Mouse (Mus musculus): ENCODE results near the gene Mesp2. TPM values are rescaled to one million over a fixed set of nuclear protein-coding genes. Genes with fewer than 3 reads are reported as not detected.
"Not testable (repeated sequence)": the region's sequence is repeated elsewhere in the genome, so short reads cannot be mapped to it uniquely, and the experiment has no call there.

The Mesp2 gene
- polyA plus RNA-seq, 1 experiment = 7.6 TPM

DNA sequence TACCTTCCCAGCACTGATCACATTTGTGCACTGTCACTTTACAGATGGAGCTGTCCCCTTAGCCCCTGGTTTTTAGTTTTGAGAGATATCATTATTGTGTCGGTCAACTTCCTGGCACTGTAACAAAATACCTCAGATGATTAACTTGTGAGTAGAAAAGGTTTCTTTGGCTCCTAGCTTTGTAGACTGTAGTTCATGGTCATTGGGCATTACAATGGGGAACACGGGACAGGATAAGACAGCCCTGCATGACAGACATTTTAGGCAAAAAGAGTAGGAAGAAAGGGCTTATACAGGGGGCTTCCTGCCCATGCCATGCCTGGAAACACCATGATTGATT is 28.0 kb upstream of the Mesp2 start:
- Histone ChIP-seq H3K4me3 (replicated peaks; ENCODE audit: extremely low read depth, low read depth, low read length) (no peak overlapping the region), H3K4me1 (ENCODE audit: control insufficient read depth, insufficient read depth, low read length) (no peaks in the 10 kb centered on the region)
- no peak for TF ChIP-seq CTCF (IDR thresholded peaks at IDR 0.05; ENCODE audit: insufficient read depth, low read length)
- TF ChIP-seq POLR2A (IDR thresholded peaks at IDR 0.05; ENCODE audit: borderline replicate concordance, extremely low read depth, low read depth, low read length) = no peak
- 71% methylated on average over 2 of the region's 2 CpGs for WGBS
- no peak for DNase-seq

DNA sequence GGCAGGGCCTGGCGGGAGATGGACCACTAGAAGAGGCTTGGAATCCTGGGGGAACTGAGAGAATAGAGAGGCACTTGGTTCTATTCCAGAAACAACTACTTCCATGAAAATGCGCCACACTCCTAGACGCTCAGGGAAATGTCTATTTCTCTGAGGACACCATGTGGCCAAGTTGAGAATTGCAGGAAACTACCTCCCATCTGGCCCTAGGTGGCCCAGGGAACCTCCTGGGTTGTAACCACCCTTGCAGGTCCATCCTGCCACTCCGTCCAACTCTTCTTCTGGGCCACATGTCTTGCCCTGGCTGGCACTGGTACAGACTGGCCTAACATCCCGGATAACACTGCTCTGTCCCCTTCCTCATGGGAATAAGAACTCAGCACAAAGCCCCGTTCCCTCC is 24.2 kb upstream of the Mesp2 start:
- TF ChIP-seq POLR2A (IDR thresholded peaks at IDR 0.05; ENCODE audit: borderline replicate concordance, extremely low read depth, low read depth, low read length) = no peak
- peak; percentile 65 for TF ChIP-seq CTCF (IDR thresholded peaks at IDR 0.05; ENCODE audit: insufficient read depth, low read length)
- 22% methylated on average over 6 of the region's 6 CpGs for WGBS
- Histone ChIP-seq H3K4me3 (replicated peaks; ENCODE audit: extremely low read depth, low read depth, low read length) (no peak overlapping the region), H3K4me1 (ENCODE audit: control insufficient read depth, insufficient read depth, low read length) (no peaks in the 10 kb centered on the region)
- peak; percentile 65 for DNase-seq

DNA sequence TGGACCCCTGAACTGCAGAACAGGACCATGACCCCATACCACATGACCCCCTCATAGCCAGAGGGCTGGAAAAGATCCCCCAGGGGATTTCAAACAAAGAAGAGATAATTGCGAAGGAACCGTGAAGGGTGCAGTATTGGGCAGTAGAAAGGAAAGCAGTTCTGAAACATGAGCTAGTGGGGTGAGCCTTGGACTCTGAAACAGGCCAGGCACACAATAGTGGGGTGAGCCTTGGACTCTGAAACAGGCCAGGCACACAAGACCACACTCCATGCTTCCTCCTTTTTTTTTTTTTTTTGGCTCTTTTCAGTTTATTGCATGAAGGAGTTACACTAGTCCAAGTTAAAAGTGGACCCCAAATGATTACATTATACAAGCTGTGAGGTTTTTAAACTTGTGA is 20.7 kb upstream of the Mesp2 start:
- not testable (repeated sequence) for H3K4me1 ChIP-seq (ENCODE audit: control insufficient read depth, insufficient read depth, low read length); DNase-seq; H3K4me3 ChIP-seq (replicated peaks; ENCODE audit: extremely low read depth, low read depth, low read length)
- 59% methylated on average over 2 of the region's 2 CpGs for WGBS

DNA sequence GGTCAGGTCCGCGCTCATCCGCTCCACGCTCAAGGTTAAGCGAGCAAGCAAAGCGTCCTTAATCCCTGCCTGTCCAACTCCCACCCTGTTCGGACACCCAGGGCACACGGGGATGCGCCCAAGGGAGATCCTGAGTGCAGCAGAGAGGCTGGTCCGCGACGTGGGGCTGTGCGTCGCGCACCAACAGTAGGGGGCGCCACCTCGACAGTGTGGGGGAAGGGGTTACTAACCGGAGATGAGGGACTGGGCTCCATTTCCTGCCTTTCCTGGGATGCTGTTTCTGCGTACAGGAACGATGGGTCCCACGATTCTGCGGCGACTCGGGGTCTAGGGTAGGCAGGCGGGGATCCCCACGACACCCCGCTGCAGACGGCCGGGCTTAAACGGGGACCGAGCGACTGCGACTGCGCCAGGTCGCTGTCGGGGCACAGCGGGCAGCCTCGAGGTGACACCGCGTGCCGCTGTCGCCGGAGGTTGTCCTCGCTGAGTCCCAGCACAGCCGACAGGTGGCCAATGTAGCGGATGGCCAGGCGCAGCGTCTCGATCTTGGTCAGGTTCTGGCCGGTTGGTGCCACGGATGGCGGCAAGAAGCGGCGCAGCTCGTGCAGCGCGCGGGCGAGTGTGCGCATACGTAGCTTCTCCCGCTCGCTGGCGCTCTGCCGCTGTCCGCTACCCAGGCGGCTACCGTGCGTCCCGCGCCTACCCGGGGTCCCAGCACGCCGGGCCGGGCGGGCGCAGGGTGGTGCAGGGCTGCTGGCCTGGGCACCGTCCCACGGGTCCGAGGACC is 17.7 kb upstream of the Mesp2 start:
- DNase-seq = peak; percentile 53
- Histone ChIP-seq H3K4me1 (ENCODE audit: control insufficient read depth, insufficient read depth, low read length) (peaks cover 3% of the 10 kb centered on the region; the same call in 1 of the 2 replicates), H3K4me3 (replicated peaks; ENCODE audit: extremely low read depth, low read depth, low read length) (peak overlapping the region; percentile 4)
- TF ChIP-seq POLR2A (IDR thresholded peaks at IDR 0.05; ENCODE audit: borderline replicate concordance, extremely low read depth, low read depth, low read length) (no peak), CTCF (IDR thresholded peaks at IDR 0.05; ENCODE audit: insufficient read depth, low read length) (peak; percentile 49)
- WGBS = 3% methylated on average over 80 of the region's 80 CpGs

DNA sequence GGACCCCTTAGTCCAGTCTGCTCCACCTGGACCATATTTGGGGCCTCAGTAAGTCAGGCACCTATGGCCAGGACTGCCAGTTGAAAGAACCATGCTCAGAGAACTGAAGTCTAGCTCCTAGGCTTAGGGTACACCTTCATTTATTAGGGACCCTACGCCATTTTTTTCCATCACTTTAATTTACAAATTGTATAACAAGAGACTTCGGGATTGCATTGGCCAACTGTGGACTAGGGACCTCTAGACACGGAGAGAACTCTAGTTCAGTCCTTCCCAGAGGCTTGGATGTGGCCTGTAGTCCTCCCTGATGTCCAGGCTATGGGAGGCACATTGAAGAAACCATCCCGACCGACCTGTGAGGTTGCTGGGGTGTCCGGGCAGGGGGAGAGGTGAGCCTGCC is 16.8 kb upstream of the Mesp2 start, which contains the start of gene Mesp1:
Gene Mesp1, minus strand, starts transcription at position 101 of the 400 bp plus-strand sequence.
- Histone ChIP-seq H3K4me1 (ENCODE audit: control insufficient read depth, insufficient read depth, low read length) (peaks cover 3% of the 10 kb centered on the region; the same call in 1 of the 2 replicates), H3K4me3 (replicated peaks; ENCODE audit: extremely low read depth, low read depth, low read length) (peak within 1 kb of the TSS; percentile 4)
- no peak for DNase-seq
- TF ChIP-seq POLR2A (IDR thresholded peaks at IDR 0.05; ENCODE audit: borderline replicate concordance, extremely low read depth, low read depth, low read length) (no peak), CTCF (IDR thresholded peaks at IDR 0.05; ENCODE audit: insufficient read depth, low read length) (no peak)
- WGBS = 81% methylated on average over 6 of the region's 6 CpGs

DNA sequence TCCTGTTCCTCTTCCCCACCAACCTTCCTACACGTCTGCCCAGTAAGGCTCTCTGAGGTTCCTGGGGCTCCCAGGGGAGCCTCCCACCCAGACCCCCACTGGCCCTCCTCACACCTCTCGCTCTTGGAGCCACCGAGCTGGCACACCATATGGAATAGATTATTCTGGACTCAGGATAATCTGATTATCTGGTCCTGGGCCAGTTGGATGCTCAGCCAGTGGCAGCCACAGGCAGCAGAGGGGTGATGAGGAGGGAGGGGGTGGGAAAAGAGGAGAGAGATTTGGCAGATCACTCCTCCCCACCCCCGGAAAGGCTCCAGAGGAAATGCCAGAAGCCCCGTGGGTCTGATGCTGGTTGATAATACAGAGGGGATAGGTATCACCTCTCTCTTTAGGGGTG is 11.9 kb upstream of the Mesp2 start:
- TF ChIP-seq CTCF (IDR thresholded peaks at IDR 0.05; ENCODE audit: insufficient read depth, low read length) (no peak), POLR2A (IDR thresholded peaks at IDR 0.05; ENCODE audit: borderline replicate concordance, extremely low read depth, low read depth, low read length) (no peak)
- 20% methylated on average over 5 of the region's 5 CpGs for WGBS
- Histone ChIP-seq H3K4me3 (replicated peaks; ENCODE audit: extremely low read depth, low read depth, low read length) (no peak overlapping the region), H3K4me1 (ENCODE audit: control insufficient read depth, insufficient read depth, low read length) (no peaks in the 10 kb centered on the region)
- DNase-seq = no peak

DNA sequence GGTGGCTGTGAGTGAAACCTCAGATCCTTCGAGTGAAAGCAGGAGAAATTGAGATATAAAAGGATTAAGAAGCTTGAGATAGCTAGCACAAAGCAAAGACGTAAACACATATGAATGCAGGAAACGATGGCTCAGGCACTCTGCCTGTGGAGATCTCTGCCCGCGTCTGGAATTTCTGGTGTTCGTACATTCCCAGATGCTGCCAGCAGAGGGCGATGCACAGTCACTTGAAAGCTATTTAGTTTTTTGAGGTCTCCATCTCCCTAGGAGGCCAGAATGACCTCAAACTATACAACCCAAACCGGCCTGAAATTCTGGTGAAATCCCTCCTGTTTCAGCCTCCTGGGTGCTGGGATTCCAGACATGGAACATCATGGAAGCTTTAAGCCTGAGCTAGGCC is 11.5 kb upstream of the Mesp2 start:
- H3K4me1 ChIP-seq (ENCODE audit: control insufficient read depth, insufficient read depth, low read length) = no peaks in the 10 kb centered on the region
- peak; percentile 82 for DNase-seq
- under 1% methylated on average over 8 of the region's 8 CpGs for WGBS
- no peak overlapping the region for H3K4me3 ChIP-seq (replicated peaks; ENCODE audit: extremely low read depth, low read depth, low read length)
- peak; percentile 81 for TF ChIP-seq CTCF (IDR thresholded peaks at IDR 0.05; ENCODE audit: insufficient read depth, low read length)
- TF ChIP-seq POLR2A (IDR thresholded peaks at IDR 0.05; ENCODE audit: borderline replicate concordance, extremely low read depth, low read depth, low read length) = no peak

DNA sequence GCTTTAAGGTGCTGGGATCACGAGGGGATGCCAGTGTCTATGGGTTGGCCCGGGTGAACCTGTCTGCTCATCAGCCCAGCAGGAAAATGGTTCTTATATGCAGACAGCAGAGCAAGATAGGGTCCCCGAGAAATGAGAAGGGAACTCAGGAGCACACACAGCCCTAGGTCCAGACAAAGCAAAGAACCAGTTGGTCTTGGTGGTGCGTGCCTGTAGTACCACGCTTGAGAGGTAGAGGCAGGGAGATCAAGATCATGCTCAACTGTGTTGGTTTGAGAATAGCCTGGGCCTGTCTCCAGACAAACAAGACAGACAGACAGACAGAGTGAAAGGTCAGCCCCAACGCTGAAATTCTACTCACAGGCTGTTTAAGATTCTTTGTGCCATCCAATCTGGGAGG is 11.0 kb upstream of the Mesp2 start:
- DNase-seq = no peak
- TF ChIP-seq CTCF (IDR thresholded peaks at IDR 0.05; ENCODE audit: insufficient read depth, low read length) = no peak
- no peak for TF ChIP-seq POLR2A (IDR thresholded peaks at IDR 0.05; ENCODE audit: borderline replicate concordance, extremely low read depth, low read depth, low read length)
- H3K4me3 ChIP-seq (replicated peaks; ENCODE audit: extremely low read depth, low read depth, low read length) = no peak overlapping the region
- 61% methylated on average over 6 of the region's 6 CpGs for WGBS
- no peaks in the 10 kb centered on the region for H3K4me1 ChIP-seq (ENCODE audit: control insufficient read depth, insufficient read depth, low read length)

DNA sequence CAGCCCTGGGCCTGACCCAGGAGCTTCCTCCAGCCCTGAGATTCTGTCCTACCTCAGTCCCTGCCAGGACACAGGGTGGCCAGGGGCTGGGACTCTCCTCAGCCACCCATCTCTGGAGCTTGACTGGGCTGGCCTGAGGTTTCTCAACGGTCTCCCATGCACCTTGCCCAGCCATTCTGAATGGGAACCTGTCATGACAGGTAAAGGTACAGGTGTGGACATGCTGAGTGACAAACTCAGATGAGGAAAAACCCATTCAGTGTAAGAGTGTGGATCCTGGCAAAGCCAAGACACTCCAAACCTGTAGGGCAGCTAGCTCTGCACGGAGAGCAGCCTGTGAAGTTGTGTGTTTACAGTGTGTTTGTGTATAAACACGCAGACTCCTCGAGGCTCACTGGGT is 10.2 kb upstream of the Mesp2 start:
- Histone ChIP-seq H3K4me3 (replicated peaks; ENCODE audit: extremely low read depth, low read depth, low read length) (no peak overlapping the region), H3K4me1 (ENCODE audit: control insufficient read depth, insufficient read depth, low read length) (no peaks in the 10 kb centered on the region)
- WGBS = 54% methylated on average over 4 of the region's 4 CpGs
- DNase-seq = no peak
- no peak for TF ChIP-seq CTCF (IDR thresholded peaks at IDR 0.05; ENCODE audit: insufficient read depth, low read length)
- no peak for TF ChIP-seq POLR2A (IDR thresholded peaks at IDR 0.05; ENCODE audit: borderline replicate concordance, extremely low read depth, low read depth, low read length)

DNA sequence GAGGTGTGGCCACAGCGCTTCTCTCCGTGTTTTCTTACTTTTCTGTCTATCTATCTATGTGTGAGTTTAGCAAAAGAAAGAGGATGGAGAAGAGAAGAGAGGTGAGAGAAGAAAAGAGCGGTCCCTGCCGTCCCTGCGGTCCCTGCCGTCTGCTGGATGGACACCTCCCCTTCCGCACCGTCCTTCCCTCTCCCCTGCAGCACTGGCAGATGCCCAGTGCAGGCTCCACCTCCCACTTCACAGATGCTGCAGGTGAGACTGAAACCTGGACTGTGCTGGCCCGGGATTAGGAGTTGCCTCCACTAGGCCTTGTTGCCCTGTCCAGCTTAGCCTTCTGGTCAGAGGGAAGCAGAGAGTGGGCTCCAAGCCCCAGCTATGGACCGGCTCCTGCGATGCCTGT is 9.1 kb upstream of the Mesp2 start:
- Histone ChIP-seq H3K4me3 (replicated peaks; ENCODE audit: extremely low read depth, low read depth, low read length) (peak overlapping the region; percentile 62), H3K4me1 (ENCODE audit: control insufficient read depth, insufficient read depth, low read length) (no peaks in the 10 kb centered on the region)
- peak; percentile 72; the same call in 1 of the 2 replicates for TF ChIP-seq POLR2A (IDR thresholded peaks at IDR 0.05; ENCODE audit: borderline replicate concordance, extremely low read depth, low read depth, low read length)
- TF ChIP-seq CTCF (IDR thresholded peaks at IDR 0.05; ENCODE audit: insufficient read depth, low read length) = no peak
- WGBS = 62% methylated on average over 11 of the region's 11 CpGs
- DNase-seq = peak; percentile 52
